Mouse (Mus musculus) lung, adult 2 months (tissue): Measurements from ENCODE around the gene Thra.

Source experiments
- CTCF ChIP-seq: fragments of 200-500 bp; IDR thresholded peaks from 2 replicates; pipeline ENCODE4 v1.5.1; 2011; ENCODE audit warnings: mild to moderate bottlenecking, low read length, control low read depth; ENCODE audit not compliant: insufficient read depth
- POLR2A ChIP-seq: fragments of 200-500 bp; IDR thresholded peaks from 2 replicates; pipeline ENCODE4 v1.6.1; 2011; ENCODE audit warnings: low read depth, mild to moderate bottlenecking, control low read depth, low read length, borderline replicate concordance; ENCODE audit errors: extremely low read depth

- TF ChIP-seq CTCF: no peak
- TF ChIP-seq POLR2A: no peak
Observed at GRCm38 (mm10) chr11:98711046-98711434, 29.4 kb upstream of the Thra start.
